Mouse (Mus musculus) liver, embryonic 11.5 days (tissue): ENCODE data around the gene Elmo2. TPM values are rescaled to one million over a fixed set of nuclear protein-coding genes. Genes with fewer than 3 reads are reported as not detected.

Experiments
- ATAC-seq: fragments of 200-750 bp; cut with Nextera tagmentation; replicated peaks from 2 replicates; pipeline ENCODE4 v1.8.0; 2017; ENCODE audit warnings: moderate number of reproducible peaks, mild to moderate bottlenecking, moderate TSS enrichment, moderate library complexity; ENCODE audit not compliant: low FRiP score
- DNase-seq: peaks from one replicate; pipeline ENCODE4 v3.0.0-alpha.2; 2017; ENCODE audit warnings: low spot score
- H3K27ac ChIP-seq: fragments of 300-500 bp; sonication (generic); 2 replicates; pipeline ENCODE4 v1.5.1; 2014; ENCODE audit warnings: mild to moderate bottlenecking, low read depth, low read length, control low read depth
- H3K27me3 ChIP-seq: fragments of 300-500 bp; sonication (generic); replicated peaks from 2 replicates; pipeline ENCODE4 v1.6.1; 2014; ENCODE audit warnings: low read length, mixed read lengths; ENCODE audit not compliant: control insufficient read depth, insufficient read depth
- H3K36me3 ChIP-seq: fragments of 300-500 bp; sonication (generic); 2 replicates; pipeline ENCODE4 v1.6.1; 2014; ENCODE audit warnings: mild to moderate bottlenecking, low read length, moderate library complexity, mixed read lengths; ENCODE audit not compliant: control insufficient read depth, insufficient read depth
- H3K4me1 ChIP-seq: fragments of 300-500 bp; sonication (generic); replicated peaks from 2 replicates; pipeline ENCODE4 v1.6.1; 2014; ENCODE audit warnings: low read length, mixed read lengths; ENCODE audit not compliant: control insufficient read depth, insufficient read depth
- H3K4me2 ChIP-seq: fragments of 300-500 bp; sonication (generic); 2 replicates; pipeline ENCODE4 v1.6.1; 2014; ENCODE audit warnings: mild to moderate bottlenecking, control low read depth, moderate library complexity
- H3K4me3 ChIP-seq: fragments of 300-500 bp; sonication (generic); 2 replicates; pipeline ENCODE4 v1.5.1; 2014; ENCODE audit warnings: low read depth, low read length, control low read depth
- H3K9ac ChIP-seq: fragments of 300-500 bp; sonication (generic); 2 replicates; pipeline ENCODE4 v1.6.1; 2014; ENCODE audit warnings: low read depth, low read length, control low read depth
- H3K9me3 ChIP-seq: fragments of 300-500 bp; sonication (generic); 2 replicates; pipeline ENCODE4 v1.6.1; 2016; ENCODE audit warnings: low read length, inconsistent platforms, mixed read lengths; ENCODE audit not compliant: control insufficient read depth
- WGBS: fragments of 180-500 bp; shearing (Covaris S2); extraction: QIAGEN DNeasy Blood & Tissue Kit; methylation state at CpG from one replicate; pipeline ENCODE4 v1.1.7; 2014; 5-methylcytosine and 5-hydroxymethylcytosine counted together
- polyA plus RNA-seq: library from polyadenylated mRNA; unstranded; fragments of >200 nt; fragmentation: Nextera tagmentation; extraction: Ambion mirVana; gene quantifications from 2 replicates; pipeline ENCODE4 v1.2.1, GENCODE M21; 2014

Elmo2 gene
- polyA plus RNA-seq, 1 experiment from 2014 or later, result 36.4 TPM

DNA sequence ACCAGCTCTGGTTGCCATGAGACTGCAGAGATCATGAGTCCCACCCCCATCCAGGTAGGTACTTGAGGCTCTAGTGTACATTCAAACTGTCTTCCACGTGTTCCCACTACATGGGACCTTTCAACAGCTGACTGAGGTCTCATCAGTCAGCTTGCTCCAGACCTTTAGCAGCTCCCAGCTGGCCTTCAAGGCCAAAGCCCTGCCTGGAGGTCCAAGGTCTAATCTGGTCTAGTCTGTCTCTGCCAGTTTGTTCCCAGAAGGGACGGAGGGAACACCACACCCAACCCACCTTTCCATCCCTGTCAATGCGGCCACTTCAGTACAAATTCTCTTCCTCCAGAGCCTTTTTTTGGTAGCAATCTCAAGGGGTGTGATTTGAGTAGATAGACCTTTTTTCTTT lies 42.6 kb downstream of the Elmo2 start:
- ATAC-seq (no peak), DNase-seq (no peak)
- 88% methylated on average over 3 of the region's 3 CpGs for WGBS
- Histone ChIP-seq H3K27me3 (no peaks in the 10 kb centered on the region), H3K27ac (no peak overlapping the region), H3K4me3 (no peak overlapping the region), H3K36me3 (no peaks in the 10 kb centered on the region; the same call in 1 of the 2 replicates), H3K9ac (no peak overlapping the region), H3K4me1 (peaks cover 23% of the 10 kb centered on the region), H3K4me2 (no peak overlapping the region), H3K9me3 (no peaks in the 10 kb centered on the region)

DNA sequence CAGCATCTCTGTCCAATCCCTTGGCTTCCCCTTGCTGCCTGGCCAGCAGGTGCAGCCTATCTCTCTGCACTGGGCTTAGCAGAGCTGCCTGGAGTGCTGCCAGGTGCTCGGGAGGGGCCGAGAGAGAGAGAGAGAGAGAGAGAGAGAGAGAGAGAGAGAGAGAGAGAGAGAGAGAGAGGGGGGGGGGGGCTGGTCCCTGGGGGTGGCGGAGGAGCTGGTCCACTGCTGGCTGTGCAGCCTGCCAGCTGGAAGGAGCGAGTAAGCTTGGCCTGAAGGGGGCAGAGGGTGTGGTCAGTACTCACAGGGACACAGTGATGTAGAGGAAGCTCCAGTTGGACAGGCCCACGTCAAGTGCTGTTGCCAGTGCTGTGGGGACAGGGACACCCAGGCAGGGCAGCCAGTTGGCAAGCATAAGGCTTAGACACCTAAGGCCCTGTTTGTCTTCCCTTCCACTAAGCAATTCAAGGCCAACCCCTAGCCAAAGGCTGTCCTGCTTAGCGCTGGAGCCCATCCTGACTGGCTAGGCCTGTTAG lies 44.4 kb downstream of the Elmo2 start:
- Histone ChIP-seq H3K4me1 (peaks cover 17% of the 10 kb centered on the region), H3K4me3 (no peak overlapping the region), H3K27me3 (no peaks in the 10 kb centered on the region), H3K27ac (no peak overlapping the region), H3K4me2 (no peak overlapping the region), H3K9ac (no peak overlapping the region), H3K36me3 (no peaks in the 10 kb centered on the region; the same call in 1 of the 2 replicates), H3K9me3 (no peaks in the 10 kb centered on the region)
- WGBS, result 79% methylated on average over 6 of the region's 6 CpGs
- DNase-seq (no peak), ATAC-seq (no peak)

DNA sequence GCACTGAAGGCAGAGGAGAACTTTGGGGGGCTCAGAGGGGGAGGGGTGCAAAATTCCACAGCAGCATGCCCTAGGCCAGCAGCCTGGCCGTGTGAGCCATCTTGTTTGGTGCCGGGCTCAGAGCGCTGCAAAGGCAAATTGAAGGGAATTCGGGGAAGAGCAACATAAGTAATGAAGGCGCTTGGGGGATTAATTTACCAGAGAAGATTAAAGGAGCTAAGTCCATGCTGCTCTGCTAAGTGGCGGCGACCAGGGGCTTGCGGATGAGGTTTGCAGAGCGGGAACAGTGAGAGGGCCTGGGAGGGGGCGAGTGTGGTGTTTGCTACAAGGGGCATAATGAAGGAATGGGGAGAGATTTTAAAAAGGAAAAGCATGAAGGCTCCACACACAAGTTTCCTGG lies 46.9 kb downstream of the Elmo2 start:
- Histone ChIP-seq H3K9me3 (no peaks in the 10 kb centered on the region), H3K4me3 (no peak overlapping the region), H3K9ac (no peak overlapping the region), H3K36me3 (no peaks in the 10 kb centered on the region; the same call in 1 of the 2 replicates), H3K27me3 (no peaks in the 10 kb centered on the region; the same call in 1 of the 2 replicates), H3K4me2 (no peak overlapping the region), H3K27ac (no peak overlapping the region), H3K4me1 (no peaks in the 10 kb centered on the region)
- ATAC-seq, result no peak
- 80% methylated on average over 10 of the region's 10 CpGs for WGBS
- no peak for DNase-seq

DNA sequence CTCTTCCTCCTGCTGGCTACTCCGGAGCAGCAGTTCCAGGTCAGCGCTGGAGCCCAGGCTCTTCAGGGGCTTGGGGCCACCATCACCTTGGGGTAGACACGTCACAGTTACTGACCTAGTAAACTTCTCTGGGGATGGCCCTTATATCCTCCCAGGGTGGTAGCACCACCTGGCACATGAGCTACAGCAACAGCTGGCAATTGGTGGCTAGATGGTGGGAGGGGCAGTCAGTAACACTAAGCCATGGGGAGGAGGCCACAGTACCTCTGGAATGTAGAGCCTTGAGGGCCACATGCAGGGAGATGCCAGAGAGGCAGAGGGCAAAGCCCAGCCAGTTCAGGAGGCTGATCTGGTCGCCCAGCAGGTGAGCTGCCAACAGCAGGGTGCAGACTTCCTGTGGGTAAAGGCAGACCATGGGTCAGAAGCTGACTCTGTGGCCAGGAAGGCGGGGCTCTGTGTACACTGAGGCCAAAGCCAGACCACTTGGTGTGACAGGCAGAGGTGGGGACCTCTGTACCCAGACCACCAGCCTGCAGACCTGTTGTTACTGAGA lies 49.0 kb downstream of the Elmo2 start:
- Histone ChIP-seq H3K27me3 (no peaks in the 10 kb centered on the region; the same call in 1 of the 2 replicates), H3K4me3 (no peak overlapping the region), H3K4me1 (no peaks in the 10 kb centered on the region), H3K9ac (no peak overlapping the region), H3K27ac (no peak overlapping the region), H3K4me2 (no peak overlapping the region), H3K9me3 (no peaks in the 10 kb centered on the region), H3K36me3 (no peaks in the 10 kb centered on the region; the same call in 1 of the 2 replicates)
- ATAC-seq, result no peak
- WGBS, result 89% methylated on average over 5 of the region's 5 CpGs
- no peak for DNase-seq

DNA sequence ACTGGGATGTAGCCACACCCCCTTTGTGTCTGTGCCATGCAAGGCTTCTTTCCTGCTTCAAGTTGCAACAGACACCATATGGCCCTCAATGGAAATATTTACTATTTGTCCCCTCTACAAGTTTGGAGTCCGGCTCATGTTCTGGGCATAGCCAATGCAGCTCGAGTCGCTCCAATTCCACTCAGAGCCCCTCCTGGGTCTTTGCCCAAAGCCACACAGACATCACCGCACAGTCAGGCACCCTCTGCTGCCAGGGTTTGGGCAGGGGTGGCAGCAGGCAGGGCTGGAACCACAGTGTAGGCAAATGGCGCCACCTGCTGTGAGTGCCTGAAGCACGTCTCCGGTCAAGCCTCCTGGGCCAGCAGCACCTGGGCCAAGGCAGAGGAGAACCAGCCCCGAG lies 50.5 kb downstream of the Elmo2 start:
- Histone ChIP-seq H3K4me1 (no peaks in the 10 kb centered on the region), H3K4me3 (no peak overlapping the region), H3K9me3 (no peaks in the 10 kb centered on the region), H3K27ac (no peak overlapping the region), H3K27me3 (no peaks in the 10 kb centered on the region; the same call in none of the 2 replicates), H3K36me3 (no peaks in the 10 kb centered on the region; the same call in 1 of the 2 replicates), H3K4me2 (no peak overlapping the region), H3K9ac (no peak overlapping the region)
- DNase-seq, result no peak
- ATAC-seq, result 0 out of 2 replicates have a peak, but pooled peaks have one; percentile 29
- 37% methylated on average over 8 of the region's 8 CpGs for WGBS

DNA sequence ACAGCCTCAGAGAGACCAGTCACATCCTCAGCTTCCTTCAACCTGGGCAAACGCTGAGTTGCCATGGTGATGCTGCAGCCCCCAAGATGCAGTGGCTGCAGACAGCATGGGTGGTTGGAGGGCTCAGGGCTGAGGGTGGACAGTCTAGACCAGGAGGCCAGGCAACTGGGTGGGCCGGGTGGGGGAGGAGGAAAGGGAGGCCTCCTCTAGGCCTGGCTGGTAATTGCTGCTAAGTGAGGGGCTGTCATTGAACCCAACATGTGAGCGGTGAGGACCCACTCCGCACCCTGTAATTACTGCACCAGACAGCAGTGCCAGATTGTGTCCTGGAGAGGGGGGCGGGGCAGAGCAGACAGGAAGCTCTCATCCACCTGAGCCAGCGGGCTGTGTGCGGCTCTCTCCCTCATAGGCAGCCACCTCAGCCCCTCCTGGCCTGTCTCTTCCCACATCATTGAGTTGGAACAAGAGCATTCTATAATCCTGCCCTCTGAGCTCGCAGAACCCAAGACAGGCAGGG lies 51.1 kb downstream of the Elmo2 start:
- Histone ChIP-seq H3K27me3 (no peaks in the 10 kb centered on the region; the same call in none of the 2 replicates), H3K4me3 (no peak overlapping the region), H3K9me3 (no peaks in the 10 kb centered on the region), H3K9ac (no peak overlapping the region), H3K4me2 (no peak overlapping the region), H3K36me3 (no peaks in the 10 kb centered on the region; the same call in 1 of the 2 replicates), H3K4me1 (no peaks in the 10 kb centered on the region), H3K27ac (no peak overlapping the region)
- WGBS, result 68% methylated on average over 8 of the region's 8 CpGs
- ATAC-seq, result no peak
- no peak for DNase-seq

DNA sequence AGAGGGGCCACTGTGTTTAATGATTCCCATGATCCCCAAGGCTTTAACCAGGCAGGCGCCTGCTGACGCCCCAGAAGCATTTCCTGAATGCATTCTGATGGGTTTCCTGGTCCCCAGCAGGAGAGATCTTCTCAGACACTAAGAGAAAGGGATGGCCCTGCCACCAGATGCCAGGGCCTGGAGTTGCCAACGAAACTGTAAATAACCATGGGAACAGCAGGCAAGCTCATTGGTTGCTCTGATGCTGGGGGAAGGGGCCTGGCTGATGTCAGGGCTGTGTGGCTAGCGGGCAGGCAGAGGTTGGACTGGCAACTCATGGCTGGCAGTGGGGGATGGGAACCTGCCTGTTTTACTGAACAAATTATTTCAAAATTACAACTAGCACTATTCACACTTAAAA lies 52.7 kb downstream of the Elmo2 start:
- Histone ChIP-seq H3K9me3 (no peaks in the 10 kb centered on the region), H3K27me3 (no peaks in the 10 kb centered on the region; the same call in none of the 2 replicates), H3K9ac (no peak overlapping the region), H3K36me3 (no peaks in the 10 kb centered on the region; the same call in 1 of the 2 replicates), H3K4me1 (no peaks in the 10 kb centered on the region), H3K27ac (no peak overlapping the region), H3K4me3 (no peak overlapping the region), H3K4me2 (no peak overlapping the region)
- 36% methylated on average over 4 of the region's 4 CpGs for WGBS
- DNase-seq (no peak), ATAC-seq (no peak)

DNA sequence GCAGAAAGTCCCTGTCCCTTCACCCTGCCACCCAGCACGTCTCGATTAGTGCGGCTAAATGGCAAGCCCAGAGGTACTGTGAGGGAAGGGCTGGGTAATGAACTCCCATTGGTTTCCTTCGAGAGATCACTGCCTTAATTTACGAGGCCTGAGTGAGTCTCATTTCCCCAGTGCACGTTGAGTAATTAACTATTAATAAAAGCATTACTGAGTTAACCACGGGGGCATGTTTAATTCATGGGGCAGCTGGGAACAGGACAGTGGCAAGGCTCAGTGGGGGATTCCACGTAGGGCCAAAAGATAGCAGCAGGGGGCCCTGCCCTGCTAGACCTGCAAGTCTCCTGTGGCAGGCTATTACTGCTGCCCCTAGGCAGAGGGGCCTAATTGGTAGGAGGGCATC lies 55.0 kb downstream of the Elmo2 start:
- no peak overlapping the region for H3K4me2 ChIP-seq
- peaks cover 8% of the 10 kb centered on the region for H3K27me3 ChIP-seq
- H3K4me1 ChIP-seq, result no peaks in the 10 kb centered on the region
- ATAC-seq (no peak), DNase-seq (no peak)
- no peaks in the 10 kb centered on the region for H3K9me3 ChIP-seq
- no peaks in the 10 kb centered on the region for H3K36me3 ChIP-seq
- H3K4me3 ChIP-seq, result no peak overlapping the region
- H3K9ac ChIP-seq, result no peak overlapping the region
- 26% methylated on average over 8 of the region's 8 CpGs for WGBS
- H3K27ac ChIP-seq, result no peak overlapping the region

DNA sequence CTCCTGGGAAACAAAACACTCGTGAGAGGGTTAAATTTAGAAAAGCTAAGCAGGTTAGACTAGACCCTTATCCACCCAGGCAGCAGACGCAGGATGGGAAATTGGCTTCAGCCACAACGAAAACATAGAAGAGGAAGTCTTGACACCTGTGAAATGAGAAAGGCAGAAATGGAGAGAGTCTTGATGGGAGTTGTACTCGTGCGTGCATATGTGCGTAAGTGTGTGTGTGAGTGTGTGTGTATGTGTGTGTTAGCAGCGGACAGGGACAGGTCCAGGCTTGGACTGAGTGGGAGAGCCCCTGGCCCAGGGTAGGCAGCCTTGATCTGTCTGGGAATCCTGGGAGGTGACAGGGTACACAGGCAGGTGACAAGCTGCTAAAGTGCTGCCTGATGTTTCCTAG lies 55.4 kb downstream of the Elmo2 start:
- DNase-seq (no peak), ATAC-seq (no peak)
- no peaks in the 10 kb centered on the region for H3K4me1 ChIP-seq
- no peak overlapping the region for H3K4me2 ChIP-seq
- WGBS, result 52% methylated on average over 7 of the region's 7 CpGs
- H3K4me3 ChIP-seq, result no peak overlapping the region
- no peak overlapping the region for H3K9ac ChIP-seq
- no peak overlapping the region for H3K27ac ChIP-seq
- H3K36me3 ChIP-seq, result no peaks in the 10 kb centered on the region
- H3K9me3 ChIP-seq, result no peaks in the 10 kb centered on the region
- peaks cover 9% of the 10 kb centered on the region for H3K27me3 ChIP-seq
